9 mouse cellular contexts compared by ENCODE assay signal in genomic region chr12:77597627-77598333, GRCm38 (mm10).
DNase-seq lines count a peak whose midpoint lies in the region; ATAC-seq and TF ChIP-seq lines count a peak whose summit lies in the region.
"Had no signal": no experiment of that assay in that cellular context is flagged by ENCODE, and none has a peak within 500 bp of the region (broad histone marks: within the 10 kb centered on the region; RNA-seq: fewer than 3 reads in every experiment).

No protein-coding gene starts in this region.

- ATAC-seq in midbrain, embryonic 13.5 days, result peak; percentile 55; the same call in 1 of the 2 replicates
- peak; percentile 85 for ATAC-seq in forebrain, postnatal 0 days
- ATAC-seq in intestine, embryonic 15.5 days, result peak; percentile 75

- no peaks in the 10 kb centered on the region for H3K9me3 ChIP-seq in midbrain, embryonic 13.5 days
- no peaks in the 10 kb centered on the region for H3K9me3 ChIP-seq in midbrain, embryonic 10.5 days (replicated peaks)
- H3K9me3 ChIP-seq in forebrain, postnatal 0 days (ENCODE audit: low read length), result no peaks in the 10 kb centered on the region
- H3K9me3 ChIP-seq in intestine, embryonic 15.5 days, result no peaks in the 10 kb centered on the region

- peaks cover 18% of the 10 kb centered on the region; the same call in 1 of the 2 replicates for H3K4me1 ChIP-seq in midbrain, embryonic 13.5 days (replicated peaks)
- peaks cover 15% of the 10 kb centered on the region for H3K4me1 ChIP-seq in midbrain, embryonic 10.5 days
- no peaks in the 10 kb centered on the region for H3K4me1 ChIP-seq in forebrain, postnatal 0 days (ENCODE audit: insufficient read depth)
- peaks cover 8% of the 10 kb centered on the region; the same call in 1 of the 2 replicates for H3K4me1 ChIP-seq in intestine, embryonic 15.5 days (replicated peaks)

- H3K27ac ChIP-seq in midbrain, embryonic 13.5 days, result peak overlapping the region; percentile 15; the same call in 1 of the 2 replicates
- no peak overlapping the region; the same call in 1 of the 2 replicates for H3K27ac ChIP-seq in midbrain, embryonic 10.5 days (replicated peaks)
- H3K27ac ChIP-seq in forebrain, postnatal 0 days (ENCODE audit: low read depth, low read length), result no peak overlapping the region
- no peak overlapping the region for H3K27ac ChIP-seq in intestine, embryonic 15.5 days

- no peak for DNase-seq in midbrain, embryonic 10.5 days (ENCODE audit: low spot score)
- DNase-seq in forebrain, postnatal 0 days, result peak; percentile 44
- DNase-seq in mesoderm, embryonic 11.5 days (ENCODE audit: low read depth, low spot score), result peak; percentile 56
- no peak for DNase-seq in thymus, postnatal 0 days (ENCODE audit: low spot score)
- no peak for DNase-seq in adrenal gland, postnatal 4 days (ENCODE audit: low spot score in 2 of 2)
- no peak for DNase-seq in layer of hippocampus, adult 9-11 months

- H3K27me3 ChIP-seq in midbrain, embryonic 13.5 days, result no peaks in the 10 kb centered on the region
- H3K27me3 ChIP-seq in midbrain, embryonic 10.5 days (ENCODE audit: low read depth, poor library complexity, severe bottlenecking), result no peaks in the 10 kb centered on the region
- H3K27me3 ChIP-seq in forebrain, postnatal 0 days (ENCODE audit: insufficient read depth, low read length), result no peaks in the 10 kb centered on the region
- H3K27me3 ChIP-seq in intestine, embryonic 15.5 days (replicated peaks), result no peaks in the 10 kb centered on the region

- H3K36me3 ChIP-seq in midbrain, embryonic 13.5 days, result no peaks in the 10 kb centered on the region
- no peaks in the 10 kb centered on the region for H3K36me3 ChIP-seq in midbrain, embryonic 10.5 days
- H3K36me3 ChIP-seq in forebrain, postnatal 0 days (ENCODE audit: insufficient read depth), result no peaks in the 10 kb centered on the region
- no peaks in the 10 kb centered on the region for H3K36me3 ChIP-seq in intestine, embryonic 15.5 days

- H3K9ac ChIP-seq in midbrain, embryonic 13.5 days (replicated peaks), result no peak overlapping the region
- no peak overlapping the region for H3K9ac ChIP-seq in forebrain, postnatal 0 days
- no peak overlapping the region for H3K9ac ChIP-seq in intestine, embryonic 15.5 days

- no peak overlapping the region for H3K4me2 ChIP-seq in midbrain, embryonic 13.5 days (replicated peaks)
- no peak overlapping the region for H3K4me2 ChIP-seq in forebrain, postnatal 0 days (ENCODE audit: low read depth)
- no peak overlapping the region for H3K4me2 ChIP-seq in intestine, embryonic 15.5 days (replicated peaks)

- no peak for TF ChIP-seq CTCF in forebrain, postnatal 0 days (IDR thresholded peaks at IDR 0.05; ENCODE audit: low read depth)

- 31% methylated on average over 3 of the region's 3 CpGs for WGBS in midbrain, embryonic 13.5 days
- WGBS in midbrain, embryonic 10.5 days, result 48% methylated on average over 3 of the region's 3 CpGs
- 16% methylated on average over 3 of the region's 3 CpGs for WGBS in forebrain, postnatal 0 days
- WGBS in intestine, embryonic 15.5 days, result 33% methylated on average over 3 of the region's 3 CpGs

- no peak overlapping the region for H3K4me3 ChIP-seq in midbrain, embryonic 13.5 days (replicated peaks)
- no peak overlapping the region for H3K4me3 ChIP-seq in midbrain, embryonic 10.5 days
- H3K4me3 ChIP-seq in forebrain, postnatal 0 days (ENCODE audit: low read depth, low read length), result no peak overlapping the region
- no peak overlapping the region for H3K4me3 ChIP-seq in intestine, embryonic 15.5 days (replicated peaks)
- H3K4me3 ChIP-seq: erythroblast, embryonic 14.5 days had no signal

Comparison
In these comparisons a context has a peak if more than half of its experiments do, and no peak if none do; other contexts are left out.
1. DNase-seq: peak in forebrain, postnatal 0 days (single experiment) and mesoderm, embryonic 11.5 days (single experiment); none in midbrain, embryonic 10.5 days (single experiment), thymus, postnatal 0 days (single experiment), adrenal gland, postnatal 4 days (0 of 2) and layer of hippocampus, adult 9-11 months (single experiment).
2. Peak in every context shown above with its lines, with median percentiles within 50 percentile points of each other: ATAC-seq.